Mouse (Mus musculus): Measurements from ENCODE around the gene Hectd2. TPM values are rescaled to one million over a fixed set of nuclear protein-coding genes. Genes with fewer than 3 reads are reported as not detected.

The Hectd2 gene
- polyA plus RNA-seq, 1 experiment from 2014 or later = 6.8 TPM

Other genes starting within 250 kb of the Hectd2 start
- gene Pcgf5, start 206.3 kb upstream of the Hectd2 start, polyA plus RNA-seq (2014; fragmentation: Nextera tagmentation; extraction: Ambion mirVana) = 49.9 and 53.7 TPM in 2 replicates
- gene Ppp1r3c, start 182.0 kb downstream of the Hectd2 start, polyA plus RNA-seq (2014; fragmentation: Nextera tagmentation; extraction: Ambion mirVana) = 106 and 113 TPM in 2 replicates